Mouse (Mus musculus) small intestine, adult 2 months (tissue): ENCODE measurements around the gene Zfp69. TPM values are rescaled to one million over a fixed set of nuclear protein-coding genes. Genes with fewer than 3 reads are reported as not detected.
A peak's percentile ranks its signal among the peaks of the same experiment; 100 is the strongest.

ENCODE experiments used
- H3K27ac ChIP-seq: fragments of 200-500 bp; 2 replicates; pipeline ENCODE4 v1.5.1; 2012; ENCODE audit warnings: low read depth, low read length, control low read depth, inconsistent platforms; ENCODE audit not compliant: insufficient read depth
- H3K27me3 ChIP-seq: fragments of 200-500 bp; 2 replicates; pipeline ENCODE4 v1.6.1; 2012; ENCODE audit warnings: mild to moderate bottlenecking, moderate library complexity, low read length, inconsistent platforms; ENCODE audit not compliant: control insufficient read depth, insufficient read depth
- H3K36me3 ChIP-seq: fragments of 200-500 bp; 2 replicates; pipeline ENCODE4 v1.6.1; 2012; ENCODE audit warnings: mild to moderate bottlenecking, low read length, control low read depth, inconsistent platforms; ENCODE audit not compliant: control insufficient read depth, insufficient read depth
- H3K4me1 ChIP-seq: fragments of 200-500 bp; 2 replicates; pipeline ENCODE4 v1.6.1; 2012; ENCODE audit warnings: low read length, inconsistent platforms, mixed read lengths; ENCODE audit not compliant: control insufficient read depth, insufficient read depth, insufficient read length
- H3K4me3 ChIP-seq: fragments of 200-500 bp; 2 replicates; pipeline ENCODE4 v1.5.1; 2012; ENCODE audit warnings: low read depth, mild to moderate bottlenecking, control low read depth, inconsistent platforms, low read length, moderate library complexity
- CTCF ChIP-seq: fragments of 200-500 bp; IDR thresholded peaks from 2 replicates; pipeline ENCODE4 v1.5.1; 2012; ENCODE audit warnings: low read depth, mild to moderate bottlenecking, control low read depth, inconsistent platforms, low read length, moderate library complexity, mixed read lengths; ENCODE audit not compliant: insufficient replicate concordance, insufficient read length; ENCODE audit errors: extremely low read depth
- POLR2A ChIP-seq: fragments of 200-500 bp; IDR thresholded peaks from 2 replicates; pipeline ENCODE4 v1.6.1; 2012; ENCODE audit warnings: low read depth, mild to moderate bottlenecking, control low read depth, inconsistent platforms, low read length, moderate library complexity
- WGBS: fragments of 180-500 bp; shearing (Covaris S2); methylation state at CpG from one replicate; pipeline ENCODE4 v1.1.7; 2018; 5-methylcytosine and 5-hydroxymethylcytosine counted together
- polyA plus RNA-seq: library from polyadenylated mRNA; depleted of rRNA; stranded (reverse); fragments of >200 nt; gene quantifications from 2 replicates; pipeline ENCODE4 v1.2.3, GENCODE M21; 2012; rRNA removed

The Zfp69 gene
- polyA plus RNA-seq, result 0.60 and 1.8 TPM in 2 replicates

- Histone ChIP-seq H3K27me3 (no peaks in the 10 kb centered on the region), H3K4me3 (peak within 1 kb of the TSS; percentile 97), H3K36me3 (peaks cover 2% of the 10 kb centered on the region), H3K4me1 (no peaks in the 10 kb centered on the region; the same call in 1 of the 2 replicates), H3K27ac (peak within 1 kb of the TSS; percentile 89)
- under 1% methylated on average over 58 of the region's 60 CpGs for WGBS
- TF ChIP-seq POLR2A (peak; percentile 98), CTCF (no peak)
These were observed at the start of gene Zfp69 for GRCm38 (mm10) chr4:120951428-120951973. Gene Zfp69 (minus strand): TSS chr4:120951699.

GRCm38 (mm10) chr4:121001042-121001441 lies 49.5 kb upstream of the Zfp69 start:
- Histone ChIP-seq H3K36me3 (no peaks in the 10 kb centered on the region), H3K4me1 (peaks cover 6% of the 10 kb centered on the region), H3K27me3 (no peaks in the 10 kb centered on the region), H3K27ac (no peak overlapping the region), H3K4me3 (no peak overlapping the region)
- no peak for TF ChIP-seq POLR2A
- peak; percentile 16; the same call in 1 of the 2 replicates for TF ChIP-seq CTCF
- 78% methylated on average over 2 of the region's 2 CpGs for WGBS

- Histone ChIP-seq H3K27me3 (no peaks in the 10 kb centered on the region), H3K36me3 (no peaks in the 10 kb centered on the region), H3K4me1 (no peaks in the 10 kb centered on the region; the same call in 1 of the 2 replicates), H3K4me3 (no peak overlapping the region), H3K27ac (no peak overlapping the region)
- 74% methylated on average over 1 of the region's 1 CpGs for WGBS
- TF ChIP-seq POLR2A (no peak), CTCF (no peak)
These were observed 44.4 kb upstream of the Zfp69 start for GRCm38 (mm10) chr4:120995911-120996310.

- no peaks in the 10 kb centered on the region for H3K4me1 ChIP-seq
- H3K27me3 ChIP-seq, result no peaks in the 10 kb centered on the region
- WGBS, result 82% methylated on average over 1 of the region's 1 CpGs
- H3K27ac ChIP-seq, result no peak overlapping the region
- H3K4me3 ChIP-seq, result no peak overlapping the region
- H3K36me3 ChIP-seq, result no peaks in the 10 kb centered on the region
- TF ChIP-seq POLR2A (no peak), CTCF (no peak)
These were observed 41.5 kb upstream of the Zfp69 start for GRCm38 (mm10) chr4:120993025-120993424.

GRCm38 (mm10) chr4:120992284-120992683 lies 40.8 kb upstream of the Zfp69 start:
- Histone ChIP-seq H3K4me3 (no peak overlapping the region), H3K27ac (no peak overlapping the region), H3K36me3 (no peaks in the 10 kb centered on the region), H3K4me1 (no peaks in the 10 kb centered on the region), H3K27me3 (no peaks in the 10 kb centered on the region)
- 91% methylated on average over 2 of the region's 2 CpGs for WGBS
- TF ChIP-seq CTCF (no peak), POLR2A (no peak)

- H3K36me3 ChIP-seq, result peaks cover 13% of the 10 kb centered on the region
- WGBS, result 73% methylated on average over 4 of the region's 4 CpGs
- no peak overlapping the region for H3K27ac ChIP-seq
- no peaks in the 10 kb centered on the region for H3K27me3 ChIP-seq
- no peaks in the 10 kb centered on the region for H3K4me1 ChIP-seq
- H3K4me3 ChIP-seq, result no peak overlapping the region
- TF ChIP-seq POLR2A (no peak), CTCF (no peak)
These were observed 35.8 kb upstream of the Zfp69 start for GRCm38 (mm10) chr4:120987319-120987718.

- Histone ChIP-seq H3K4me3 (no peak overlapping the region), H3K27ac (no peak overlapping the region), H3K36me3 (peaks cover 17% of the 10 kb centered on the region), H3K27me3 (no peaks in the 10 kb centered on the region), H3K4me1 (no peaks in the 10 kb centered on the region)
- 6% methylated on average over 6 of the region's 6 CpGs for WGBS
- TF ChIP-seq CTCF (peak; percentile 65; the same call in 1 of the 2 replicates), POLR2A (no peak)
These were observed 34.9 kb upstream of the Zfp69 start for GRCm38 (mm10) chr4:120986446-120986845.
